Mouse (Mus musculus): ENCODE data around the gene Tmem175.

Gene Tmem175

DNA sequence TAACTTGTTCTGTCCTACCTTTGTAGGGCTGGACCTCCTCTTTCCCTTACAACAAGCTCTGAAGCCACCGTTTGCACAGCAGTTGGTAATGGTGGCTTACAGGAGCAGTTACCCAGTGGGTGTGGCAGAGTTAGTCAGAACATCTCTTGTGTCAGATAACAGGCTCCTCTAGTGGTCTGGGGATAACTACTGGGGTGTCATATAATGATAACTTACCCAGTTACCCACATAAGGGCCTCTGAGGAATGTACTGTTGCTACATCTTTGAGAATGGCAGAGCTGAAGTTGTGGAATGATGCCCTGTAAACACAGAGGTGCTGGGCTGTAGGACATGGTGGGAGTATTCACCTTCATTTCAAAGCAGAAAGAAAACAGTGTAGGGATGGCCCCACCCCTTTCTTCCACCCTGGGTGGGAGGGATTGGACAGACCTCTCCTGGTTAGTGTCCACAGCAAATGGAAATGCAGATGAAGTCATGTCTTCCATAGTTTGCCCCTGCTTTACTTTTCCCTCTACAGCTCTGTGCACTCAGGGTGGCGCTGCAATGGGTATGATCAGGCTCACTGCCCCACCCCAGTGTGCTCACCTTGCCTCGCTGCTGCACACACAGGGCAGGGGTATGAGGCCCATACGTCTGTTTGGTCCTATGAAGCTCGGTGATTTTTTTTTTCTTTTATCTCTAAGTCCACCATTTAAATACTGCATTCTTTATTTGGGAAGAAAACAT lies 47.4 kb downstream of the Tmem175 start:
- in situ Hi-C loops (cut with MboI, MseI), result loop anchor here (10.0 kb wide), 1 partner anchor 212 kb away; the partner anchor contains the start of gene Pcgf3

DNA sequence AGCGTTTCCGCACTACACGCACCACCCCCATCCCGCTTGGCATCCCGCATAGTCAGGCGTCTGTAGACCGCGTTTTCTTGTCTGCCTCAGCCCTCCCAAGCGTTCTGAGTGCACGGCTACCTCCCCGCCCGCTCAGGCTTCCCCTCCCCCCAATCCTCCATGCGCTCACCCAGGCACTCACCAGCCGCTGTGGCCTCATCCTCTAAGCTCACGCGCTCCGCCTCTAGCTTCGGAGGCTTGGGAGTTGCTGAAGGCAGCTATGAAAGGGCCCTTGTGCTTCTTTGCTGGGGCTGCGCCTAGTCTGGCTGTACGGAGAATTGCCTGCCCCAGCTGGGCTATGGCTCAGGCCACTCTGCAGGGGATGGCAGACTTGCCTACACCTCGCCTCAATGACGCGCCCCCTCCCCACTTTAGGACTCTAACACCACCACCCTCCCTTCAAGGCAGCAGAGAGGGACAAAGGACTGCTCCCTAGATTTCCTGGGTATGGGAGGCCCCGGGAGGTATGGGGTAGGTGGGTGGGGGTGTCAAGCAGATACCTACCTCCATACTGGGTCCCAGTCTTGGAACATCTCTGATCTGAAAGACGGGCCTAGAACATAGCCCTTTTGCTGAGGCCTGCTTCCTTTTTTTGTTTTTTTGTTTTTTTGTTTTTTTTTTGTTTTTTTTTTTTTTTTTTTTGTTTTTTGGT lies 48.2 kb downstream of the Tmem175 start:
- in situ Hi-C loops (cut with MboI, MseI), result loop anchor here (10.0 kb wide), 1 partner anchor 213 kb away; the partner anchor contains the start of gene Pcgf3

DNA sequence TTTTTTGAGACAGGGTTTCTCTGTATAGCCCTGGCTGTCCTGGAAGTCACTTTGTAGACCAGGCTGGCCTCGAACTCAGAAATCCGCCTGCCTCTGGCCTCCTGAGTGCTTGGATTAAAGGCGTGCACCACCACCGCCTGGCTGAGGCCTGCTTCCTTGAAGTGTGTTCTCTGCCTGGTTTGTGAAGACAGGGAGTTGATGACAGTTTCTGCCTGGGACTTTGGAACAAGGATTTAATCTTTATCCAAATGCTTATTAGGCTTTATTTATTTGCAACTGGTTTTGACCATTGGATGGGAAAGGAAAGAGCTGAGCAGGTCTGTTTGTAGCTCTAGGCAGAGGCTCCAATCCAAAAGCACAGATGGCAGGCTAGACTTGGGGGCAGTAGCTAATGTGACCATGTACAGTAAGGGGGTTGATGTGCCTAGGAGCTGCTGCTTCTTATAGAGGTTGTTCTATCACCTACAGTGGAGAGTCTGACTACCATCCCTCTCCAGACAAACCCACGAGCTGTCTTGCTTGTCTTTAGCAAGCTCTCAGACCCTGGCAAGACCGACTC lies 48.8 kb downstream of the Tmem175 start:
- in situ Hi-C loops (cut with MboI, MseI), result loop anchor here (10.0 kb wide), 1 partner anchor 214 kb away; the partner anchor contains the start of gene Pcgf3

DNA sequence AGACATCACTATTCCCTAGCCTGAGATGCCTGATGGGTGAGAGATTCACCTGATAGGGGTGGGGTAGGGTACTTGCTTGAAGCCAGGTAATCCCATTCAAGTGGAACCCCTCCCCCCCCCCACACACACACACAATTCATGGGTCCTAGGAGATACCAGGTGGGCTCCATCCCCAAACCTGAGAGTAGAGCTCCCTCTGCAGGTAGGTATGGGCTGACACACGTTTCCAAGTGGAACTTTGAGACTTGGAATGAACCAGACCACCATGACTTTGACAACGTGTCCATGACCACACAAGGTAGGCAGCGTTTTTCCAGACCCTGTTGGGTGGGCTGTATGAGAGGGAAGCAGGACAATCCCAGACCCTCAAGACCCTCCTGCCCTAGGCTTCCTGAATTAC lies 50.3 kb downstream of the Tmem175 start:
- in situ Hi-C loops (cut with MboI, MseI), result loop anchor here (10.0 kb wide), 1 partner anchor 215 kb away; the partner anchor contains the start of gene Pcgf3

DNA sequence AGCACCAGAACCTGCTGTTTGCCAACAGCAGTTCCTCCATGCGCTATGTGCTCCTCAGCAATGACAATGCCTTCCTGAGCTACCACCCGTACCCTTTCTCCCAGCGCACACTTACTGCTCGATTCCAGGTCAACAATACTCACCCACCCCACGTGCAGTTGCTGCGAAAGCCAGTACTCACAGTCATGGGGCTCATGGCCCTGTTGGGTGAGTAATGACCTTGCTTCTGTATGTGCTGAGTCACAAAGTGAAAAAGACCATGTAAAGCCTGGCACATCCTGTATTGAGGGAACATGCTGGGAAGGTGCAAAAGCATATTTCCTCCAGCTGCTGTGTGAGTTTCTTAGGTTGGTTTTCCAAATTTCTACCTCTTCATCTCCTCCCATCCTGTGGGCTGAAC lies 51.3 kb downstream of the Tmem175 start:
- in situ Hi-C loops (cut with MboI, MseI), result no loop called here

DNA sequence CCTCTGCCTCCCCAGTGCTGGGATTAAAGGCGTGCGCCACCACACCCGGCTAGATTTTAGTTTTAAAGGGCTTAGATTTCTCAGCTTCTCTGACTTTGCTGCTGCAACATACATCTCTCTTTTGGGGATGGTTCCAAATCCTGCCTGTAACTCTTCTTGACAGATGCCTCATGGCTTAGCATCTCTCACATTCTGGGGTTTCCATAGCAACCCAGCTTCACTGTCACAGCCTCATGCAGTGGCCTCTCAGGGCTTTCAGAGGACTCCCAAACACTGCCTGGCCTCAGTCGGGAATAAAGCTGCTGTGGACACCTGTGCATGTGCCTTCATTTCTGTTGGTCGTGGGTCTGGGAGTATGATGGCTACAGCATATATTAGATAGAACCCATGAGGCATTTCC lies 59.5 kb downstream of the Tmem175 start:
- in situ Hi-C loops (cut with MboI, MseI), result no loop called here

DNA sequence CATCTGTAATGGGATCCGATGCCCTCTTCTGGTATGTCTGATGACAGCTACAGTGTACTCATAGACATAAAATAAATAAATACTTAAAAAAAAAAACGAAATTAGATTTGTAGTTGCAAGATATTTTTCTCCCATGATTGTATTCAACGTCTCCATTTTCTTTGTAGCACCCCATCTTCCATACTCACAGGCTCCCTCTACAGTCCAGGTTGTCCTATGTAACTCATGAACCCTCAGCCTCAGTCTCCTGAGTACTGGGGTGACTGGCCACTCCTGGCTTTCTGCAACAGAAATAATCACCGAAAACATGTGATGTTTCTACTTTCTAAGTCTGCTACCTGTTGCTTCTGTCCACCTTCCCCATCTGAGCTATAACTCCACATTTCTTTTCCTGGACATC lies 61.6 kb downstream of the Tmem175 start:
- in situ Hi-C loops (cut with MboI, MseI), result no loop called here

DNA sequence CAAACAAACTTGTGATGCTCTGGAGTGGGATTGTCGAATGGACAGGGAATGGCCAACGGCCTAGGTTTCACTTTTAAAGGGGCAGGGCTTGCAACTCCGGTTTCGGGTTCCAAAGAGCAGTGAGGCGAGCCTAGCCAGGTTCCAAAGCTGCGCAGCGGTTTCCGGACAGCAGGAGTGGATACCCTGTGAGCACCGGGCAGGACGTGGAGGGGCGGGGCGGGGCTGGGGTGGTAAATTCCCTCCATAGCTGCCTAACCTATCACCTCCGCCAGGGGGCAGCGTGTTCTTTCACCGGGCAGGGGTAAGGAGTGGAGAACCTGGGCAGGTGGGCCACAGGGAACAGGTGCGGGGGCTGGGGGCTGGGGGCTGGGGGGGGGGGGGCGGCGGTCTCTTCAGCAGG lies 62.7 kb downstream of the Tmem175 start, which contains the start of gene Fgfrl1:
Gene Fgfrl1 (plus strand): TSS at position 112 of the 400 bp plus-strand sequence.
- in situ Hi-C loops (cut with MboI, MseI), result no loop called here

DNA sequence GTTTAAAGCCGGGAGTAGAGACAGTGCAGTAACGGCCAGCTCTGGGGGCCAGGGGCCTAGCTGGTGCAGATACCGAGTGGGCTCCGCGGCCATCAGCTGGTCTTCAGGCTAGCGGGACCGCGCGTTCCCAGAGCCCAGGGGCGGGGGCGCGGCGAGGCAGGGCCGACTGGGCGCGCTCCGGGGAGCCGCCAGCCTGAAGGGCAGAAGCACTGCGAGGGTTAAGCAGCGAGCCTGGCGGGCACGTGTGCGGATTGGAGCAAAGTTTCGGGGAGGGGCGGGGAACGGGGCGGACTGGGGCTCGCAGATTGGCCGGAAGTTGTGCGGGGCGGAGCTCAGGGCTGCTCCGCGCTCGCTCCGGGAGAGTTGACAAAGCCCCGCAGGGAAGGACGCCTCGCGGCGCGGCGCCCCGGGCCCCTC lies 64.3 kb downstream of the Tmem175 start:
- in situ Hi-C loops (cut with MboI, MseI), result no loop called here

DNA sequence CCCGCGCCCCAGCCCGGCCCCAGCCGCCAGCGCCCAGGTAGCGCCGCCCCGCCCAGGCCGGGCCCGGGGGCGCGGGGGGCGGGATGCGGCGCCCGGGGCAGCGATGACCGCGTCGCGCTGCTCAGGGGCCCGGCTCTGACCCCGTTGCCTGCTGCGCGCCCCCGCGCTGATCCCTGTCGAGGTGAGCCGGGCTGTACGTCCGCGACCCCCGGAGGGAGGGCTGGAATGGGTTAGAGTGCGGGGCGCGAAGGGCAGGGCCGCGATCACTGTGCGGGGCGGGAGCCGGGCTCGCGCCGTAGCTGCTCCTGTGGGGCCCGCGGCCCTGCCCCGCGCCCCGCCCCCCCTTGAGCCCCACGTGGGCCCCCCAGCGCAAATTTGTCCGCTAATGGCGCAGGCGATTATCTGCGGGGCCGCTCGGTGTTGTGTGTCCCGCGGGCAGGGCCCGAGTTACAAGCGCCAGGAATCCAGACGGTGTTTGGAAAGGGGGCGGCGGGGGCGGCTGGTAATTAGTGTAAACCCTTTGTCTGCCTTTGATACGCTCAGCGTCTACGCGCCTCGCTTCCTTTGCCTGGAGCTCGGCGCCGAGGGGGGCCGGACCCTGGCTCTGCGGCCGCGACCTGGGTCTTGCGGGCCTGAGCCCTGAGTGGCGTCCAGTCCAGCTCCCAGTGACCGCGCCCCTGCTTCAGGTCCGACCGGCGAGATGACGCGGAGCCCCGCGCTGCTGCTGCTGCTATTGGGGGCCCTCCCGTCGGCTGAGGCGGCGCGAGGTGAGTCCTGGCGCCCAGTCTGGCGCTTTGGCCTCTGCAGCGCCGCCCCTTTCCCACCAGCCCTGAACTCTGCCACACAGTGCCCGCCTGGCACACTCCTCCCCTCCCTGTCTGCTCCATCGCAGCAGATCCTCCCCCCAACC lies 65.0 kb downstream of the Tmem175 start:
- in situ Hi-C loops (cut with MboI, MseI), result no loop called here

DNA sequence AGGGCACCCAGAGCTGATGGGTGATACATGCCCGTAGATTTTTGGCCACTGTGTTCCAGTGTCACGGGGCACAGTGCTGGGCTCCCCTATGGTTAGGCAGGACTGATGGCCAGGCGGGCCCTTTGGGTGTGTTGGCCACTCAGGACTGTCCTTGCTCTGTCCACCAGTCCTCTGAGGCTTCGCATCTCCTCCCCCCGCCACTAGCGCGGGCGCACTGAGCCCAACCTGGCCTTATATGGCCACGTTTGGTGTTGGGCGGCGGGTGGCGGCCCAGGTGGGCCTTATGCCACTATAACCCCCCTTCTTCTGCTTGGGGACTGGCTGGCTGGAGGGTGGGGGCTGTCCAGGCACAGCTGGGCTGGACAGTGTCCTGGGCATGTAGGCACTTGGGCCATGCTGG lies 66.3 kb downstream of the Tmem175 start:
- in situ Hi-C loops (cut with MboI, MseI), result no loop called here

DNA sequence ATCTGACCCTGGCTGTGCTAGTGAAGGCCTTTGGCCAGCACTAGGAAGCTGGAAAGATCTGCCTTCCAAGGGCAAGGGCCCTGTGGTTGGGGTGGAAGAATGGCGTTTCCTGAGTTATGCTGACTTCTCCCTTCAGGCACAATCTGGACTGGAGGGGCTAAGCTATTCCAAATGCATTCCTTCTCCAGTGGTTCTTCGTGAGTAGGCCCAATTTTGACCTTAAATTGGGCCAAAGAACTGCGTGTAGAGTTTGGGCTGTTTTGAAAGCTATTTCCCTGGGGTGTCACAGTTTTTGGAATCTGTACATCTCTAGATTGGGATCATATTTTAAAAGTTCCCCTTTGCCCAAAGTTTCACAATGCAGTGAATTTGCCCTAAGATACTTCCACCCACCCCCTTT lies 67.0 kb downstream of the Tmem175 start:
- in situ Hi-C loops (cut with MboI, MseI), result no loop called here

DNA sequence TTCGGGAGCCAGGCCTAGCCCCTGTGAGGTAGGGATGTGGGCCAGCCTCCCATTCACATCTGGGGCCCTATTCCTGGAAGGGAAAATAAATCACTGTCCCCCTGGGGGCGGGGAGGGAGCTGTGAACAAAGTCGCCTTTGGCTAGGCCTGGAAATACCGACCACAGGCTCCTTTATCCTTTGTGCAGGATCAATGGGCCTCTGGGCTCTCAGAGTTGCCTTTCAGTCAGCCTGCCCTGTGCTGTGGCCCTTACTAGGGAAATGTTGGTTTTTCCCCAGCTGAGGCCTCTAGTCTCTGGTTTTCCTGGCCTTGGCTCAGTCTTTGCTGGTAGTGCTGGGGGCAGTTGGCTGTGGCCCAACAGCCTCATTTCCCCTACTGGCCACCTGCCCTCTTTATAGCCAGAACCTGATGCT lies 67.8 kb downstream of the Tmem175 start:
- in situ Hi-C loops (cut with MboI, MseI), result no loop called here

Data from T-helper 2 cell (primary cell).